10 mouse cellular contexts compared by ENCODE assay signal in genomic region chr17:35295796-35296195, GRCm38 (mm10). TPM values are rescaled to one million over a fixed set of nuclear protein-coding genes. Genes with fewer than 3 reads are reported as not detected.
DNase-seq lines count a peak whose midpoint lies in the region; TF ChIP-seq lines count a peak whose summit lies in the region.
"Not testable (repeated sequence)": the region's sequence is repeated elsewhere in the genome, so short reads cannot be mapped to it uniquely, and the experiment has no call there.
"Had no signal": no experiment of that assay in that cellular context is flagged by ENCODE, and none has a peak within 500 bp of the region (broad histone marks: within the 10 kb centered on the region; RNA-seq: fewer than 3 reads in every experiment).

No protein-coding gene starts in this region.

- peak; percentile 60 to 72 for DNase-seq in heart, postnatal 14 days
- DNase-seq in layer of hippocampus, adult 9-10 months (ENCODE audit: low spot score): peak; percentile 15
- DNase-seq in lung, postnatal 14 days: peak; percentile 74
- DNase-seq in retina, postnatal 7 days (ENCODE audit: low read depth, low spot score): peak; percentile 23
- DNase-seq in thymus, postnatal 25 days: peak; percentile 92

- TF ChIP-seq CTCF in E14TG2a.4 (conservative IDR thresholded peaks at IDR 0.05; ENCODE audit: low read length): peak; percentile 82
- peak; percentile 77 for TF ChIP-seq CTCF in bone marrow macrophage, adult 2 months (IDR thresholded peaks at IDR 0.05; ENCODE audit: low read depth, low read length)
- TF ChIP-seq CTCF in embryonic fibroblast, embryonic 13.5 days (IDR thresholded peaks at IDR 0.05; ENCODE audit: borderline replicate concordance, insufficient read depth, low read length): peak; percentile 28; the same call in 1 of the 2 replicates

- H3K4me1 ChIP-seq in E14TG2a.4 (replicated peaks; ENCODE audit: low read depth, low read length); bone marrow macrophage, adult 2 months (ENCODE audit: control insufficient read depth, insufficient read depth, low read length); embryonic fibroblast, embryonic 13.5 days (ENCODE audit: control insufficient read depth, insufficient read depth, low read length): not testable (repeated sequence)

- peaks cover 10% of the 10 kb centered on the region; the same call in 1 of the 2 replicates for H3K27me3 ChIP-seq in E14TG2a.4 (ENCODE audit: insufficient read depth, low read length)

- not testable (repeated sequence) for H3K4me3 ChIP-seq in E14TG2a.4 (replicated peaks; ENCODE audit: low read length); bone marrow macrophage, adult 2 months (ENCODE audit: insufficient read depth, low read length); embryonic fibroblast, embryonic 13.5 days (ENCODE audit: insufficient read depth, low read length)

- not testable (repeated sequence) for H3K27ac ChIP-seq in bone marrow macrophage, adult 2 months (ENCODE audit: insufficient read depth, low read depth, low read length); embryonic fibroblast, embryonic 13.5 days (ENCODE audit: insufficient read depth, low read length)

- peaks cover 23% of the 10 kb centered on the region for H3K9me3 ChIP-seq in E14TG2a.4 (ENCODE audit: low read length)

- intact Hi-C loops in heart, postnatal 14 days (cut with DNase I): not testable (repeated sequence)

- TF ChIP-seq POLR2A in bone marrow macrophage, adult 2 months (IDR thresholded peaks at IDR 0.05; ENCODE audit: borderline replicate concordance, low read depth, low read length); embryonic fibroblast, embryonic 13.5 days (IDR thresholded peaks at IDR 0.05; ENCODE audit: low read depth, low read length): not testable (repeated sequence)

- H3K36me3 ChIP-seq in E14TG2a.4 (ENCODE audit: insufficient read depth, low read length): not testable (repeated sequence)

RNA-seq across cellular contexts. Expression of gene H2-Q1, which starts 24.4 kb away (rescaled TPM):
- 0.63 and 0.80 TPM in 2 replicates for polyA plus RNA-seq in bone marrow macrophage, adult 2 months (2012; ENCODE audit: insufficient read depth, insufficient read length, missing spikeins)
- polyA plus RNA-seq in embryonic fibroblast, embryonic 13.5 days (2011; ENCODE audit: insufficient read length, low read depth, missing spikeins): not detected in 2 replicates
- 1 to 10 TPM in 1 of 2 experiments, under 1 TPM in 1; 0.57 to 1.2 TPM for total RNA-seq in heart, postnatal 14 days (2021)
- polyA plus RNA-seq: forebrain, embryonic 13.5 days; limb, embryonic 15.5 days had no signal

RNA-seq across cellular contexts. Expression of gene H2-D1, which starts 33.3 kb away (rescaled TPM):
- polyA plus RNA-seq in bone marrow macrophage, adult 2 months (2012; ENCODE audit: insufficient read depth, insufficient read length, missing spikeins): 2,808 and 2,856 TPM in 2 replicates
- polyA plus RNA-seq in embryonic fibroblast, embryonic 13.5 days (2011; ENCODE audit: insufficient read length, low read depth, missing spikeins): 98.1 and 108 TPM in 2 replicates
- 10 to 100 TPM; 77.3 to 77.5 TPM for total RNA-seq in heart, postnatal 14 days (2021)

RNA-seq across cellular contexts. Expression of gene H2-Q2, which starts 46.2 kb away (rescaled TPM):
- 0.91 and 1.2 TPM in 2 replicates for polyA plus RNA-seq in bone marrow macrophage, adult 2 months (2012; ENCODE audit: insufficient read depth, insufficient read length, missing spikeins)
- not detected in 2 replicates for polyA plus RNA-seq in embryonic fibroblast, embryonic 13.5 days (2011; ENCODE audit: insufficient read length, low read depth, missing spikeins)
- total RNA-seq in heart, postnatal 14 days (2021): 1 to 10 TPM; 1.1 to 3.7 TPM

RNA-seq across cellular contexts. Expression of gene Ddx39b, which starts 54.2 kb away (rescaled TPM):
- 164 and 169 TPM in 2 replicates for polyA plus RNA-seq in bone marrow macrophage, adult 2 months (2012; ENCODE audit: insufficient read depth, insufficient read length, missing spikeins)
- polyA plus RNA-seq in embryonic fibroblast, embryonic 13.5 days (2011; ENCODE audit: insufficient read length, low read depth, missing spikeins): 182 and 227 TPM in 2 replicates
- total RNA-seq in heart, postnatal 14 days (2021): 100 to 1,000 TPM; 107 to 118 TPM

Comparison
In these comparisons a context has a peak if more than half of its experiments do, and no peak if none do; other contexts are left out.
1. CTCF ChIP-seq: peak in every context shown above with its lines; median percentile 82 in E14TG2a.4; 77 in bone marrow macrophage, adult 2 months; 28 in embryonic fibroblast, embryonic 13.5 days.
2. DNase-seq: peak in every context shown above with its lines; median percentile 92 in thymus, postnatal 25 days; 74 in lung, postnatal 14 days; 66 in heart, postnatal 14 days; 23 in retina, postnatal 7 days; 15 in layer of hippocampus, adult 9-10 months.
3. RNA of gene H2-D1, which starts 33.3 kb away (polyA plus RNA-seq): 2,808 to 2,856 TPM in bone marrow macrophage, adult 2 months; 98.1 to 108 TPM in embryonic fibroblast, embryonic 13.5 days; every median in the first group is over 10 times any median in the second.